Mouse (Mus musculus): ENCODE measurements at regions not wholly inside any gene's neighbourhood (a gene's known extent, or its start where the extent isn't known, plus 50 kb on each side); places are given as distances from the start of the nearest gene placed in this dataset.

GRCm38 (mm10) chr13:79320146-79320545, 1120.6 kb upstream of the Nr2f1 start:
- no peaks in the 10 kb centered on the region for H3K36me3 ChIP-seq
- no peak overlapping the region for H3K9ac ChIP-seq (replicated peaks)
- no peaks in the 10 kb centered on the region for H3K9me3 ChIP-seq
- H3K4me2 ChIP-seq (replicated peaks), result no peak overlapping the region
- no peak for ATAC-seq (replicated peaks)
- no peaks in the 10 kb centered on the region for H3K4me1 ChIP-seq
- WGBS, result 66% methylated on average over 2 of the region's 2 CpGs
- no peak overlapping the region for H3K27ac ChIP-seq (replicated peaks)
- no peaks in the 10 kb centered on the region for H3K27me3 ChIP-seq
- no peak overlapping the region for H3K4me3 ChIP-seq

GRCm38 (mm10) chr13:79309584-79310110, 1110.1 kb upstream of the Nr2f1 start:
- H3K4me2 ChIP-seq (replicated peaks), result no peak overlapping the region
- no peak for ATAC-seq (replicated peaks)
- H3K9ac ChIP-seq (replicated peaks), result no peak overlapping the region
- WGBS, result 93% methylated on average over 5 of the region's 5 CpGs
- H3K4me1 ChIP-seq, result no peaks in the 10 kb centered on the region
- H3K36me3 ChIP-seq, result no peaks in the 10 kb centered on the region
- no peaks in the 10 kb centered on the region for H3K27me3 ChIP-seq
- no peak overlapping the region for H3K27ac ChIP-seq (replicated peaks)
- no peaks in the 10 kb centered on the region for H3K9me3 ChIP-seq
- no peak overlapping the region for H3K4me3 ChIP-seq

GRCm38 (mm10) chr13:79297225-79297710, 1097.7 kb upstream of the Nr2f1 start:
- Histone ChIP-seq H3K4me3 (no peak overlapping the region), H3K9ac (replicated peaks) (no peak overlapping the region), H3K27me3 (no peaks in the 10 kb centered on the region), H3K9me3 (no peaks in the 10 kb centered on the region), H3K36me3 (no peaks in the 10 kb centered on the region), H3K4me2 (replicated peaks) (no peak overlapping the region), H3K4me1 (peaks cover 7% of the 10 kb centered on the region), H3K27ac (replicated peaks) (no peak overlapping the region)
- ATAC-seq (replicated peaks), result peak; percentile 57; the same call in 1 of the 2 replicates
- 7% methylated on average over 6 of the region's 6 CpGs for WGBS

GRCm38 (mm10) chr13:79288022-79288421, 1088.5 kb upstream of the Nr2f1 start:
- no peaks in the 10 kb centered on the region for H3K9me3 ChIP-seq
- H3K4me1 ChIP-seq, result no peaks in the 10 kb centered on the region
- H3K27me3 ChIP-seq, result no peaks in the 10 kb centered on the region
- H3K27ac ChIP-seq (replicated peaks), result no peak overlapping the region
- no peak overlapping the region for H3K4me3 ChIP-seq
- no peak for ATAC-seq (replicated peaks)
- H3K4me2 ChIP-seq (replicated peaks), result no peak overlapping the region
- no peaks in the 10 kb centered on the region for H3K36me3 ChIP-seq
- 95% methylated on average over 1 of the region's 1 CpGs for WGBS
- no peak overlapping the region for H3K9ac ChIP-seq (replicated peaks)

GRCm38 (mm10) chr13:79286181-79286580, 1086.6 kb upstream of the Nr2f1 start:
- H3K9ac ChIP-seq (replicated peaks), result no peak overlapping the region
- H3K4me3 ChIP-seq, result no peak overlapping the region
- ATAC-seq (replicated peaks), result no peak
- no peaks in the 10 kb centered on the region for H3K4me1 ChIP-seq
- no peaks in the 10 kb centered on the region for H3K27me3 ChIP-seq
- H3K36me3 ChIP-seq, result no peaks in the 10 kb centered on the region
- H3K27ac ChIP-seq (replicated peaks), result no peak overlapping the region
- 91% methylated on average over 3 of the region's 3 CpGs for WGBS
- H3K4me2 ChIP-seq (replicated peaks), result no peak overlapping the region
- no peaks in the 10 kb centered on the region for H3K9me3 ChIP-seq

- no peak overlapping the region for H3K9ac ChIP-seq (replicated peaks)
- no peaks in the 10 kb centered on the region for H3K36me3 ChIP-seq
- ATAC-seq (replicated peaks), result no peak
- WGBS, result 1% methylated on average over 2 of the region's 2 CpGs
- no peaks in the 10 kb centered on the region for H3K4me1 ChIP-seq
- no peaks in the 10 kb centered on the region for H3K9me3 ChIP-seq
- H3K4me2 ChIP-seq (replicated peaks), result no peak overlapping the region
- no peaks in the 10 kb centered on the region for H3K27me3 ChIP-seq
- H3K27ac ChIP-seq (replicated peaks), result no peak overlapping the region
- H3K4me3 ChIP-seq, result no peak overlapping the region
These were observed 1085.9 kb upstream of the Nr2f1 start for GRCm38 (mm10) chr13:79285478-79285877.

- H3K9me3 ChIP-seq, result no peaks in the 10 kb centered on the region
- 11% methylated on average over 6 of the region's 6 CpGs for WGBS
- peak; percentile 73 for ATAC-seq (replicated peaks)
- peaks cover 5% of the 10 kb centered on the region; the same call in 1 of the 2 replicates for H3K4me1 ChIP-seq
- H3K4me2 ChIP-seq (replicated peaks), result peak overlapping the region; percentile 1; the same call in 1 of the 2 replicates
- H3K9ac ChIP-seq (replicated peaks), result no peak overlapping the region
- H3K36me3 ChIP-seq, result no peaks in the 10 kb centered on the region
- H3K27ac ChIP-seq (replicated peaks), result no peak overlapping the region
- H3K27me3 ChIP-seq, result no peaks in the 10 kb centered on the region
- no peak overlapping the region for H3K4me3 ChIP-seq
These were observed 1078.2 kb upstream of the Nr2f1 start for GRCm38 (mm10) chr13:79277714-79278113.

GRCm38 (mm10) chr13:79277313-79277712, 1077.8 kb upstream of the Nr2f1 start:
- peak; percentile 46 for ATAC-seq (replicated peaks)
- WGBS, result 15% methylated on average over 7 of the region's 7 CpGs
- Histone ChIP-seq H3K27me3 (no peaks in the 10 kb centered on the region), H3K4me1 (peaks cover 5% of the 10 kb centered on the region; the same call in 1 of the 2 replicates), H3K27ac (replicated peaks) (no peak overlapping the region), H3K36me3 (no peaks in the 10 kb centered on the region), H3K4me3 (no peak overlapping the region), H3K4me2 (replicated peaks) (0 out of 2 replicates have a peak overlapping the region, but pooled peaks have one; percentile 1), H3K9ac (replicated peaks) (no peak overlapping the region), H3K9me3 (no peaks in the 10 kb centered on the region)

GRCm38 (mm10) chr13:79255362-79255761, 1055.8 kb upstream of the Nr2f1 start:
- H3K27me3 ChIP-seq, result no peaks in the 10 kb centered on the region
- H3K4me2 ChIP-seq (replicated peaks), result no peak overlapping the region
- no peaks in the 10 kb centered on the region for H3K9me3 ChIP-seq
- H3K27ac ChIP-seq (replicated peaks), result no peak overlapping the region
- ATAC-seq (replicated peaks), result peak; percentile 73
- no peak overlapping the region for H3K9ac ChIP-seq (replicated peaks)
- no peak overlapping the region for H3K4me3 ChIP-seq
- 45% methylated on average over 5 of the region's 5 CpGs for WGBS
- no peaks in the 10 kb centered on the region for H3K4me1 ChIP-seq
- no peaks in the 10 kb centered on the region for H3K36me3 ChIP-seq

- Histone ChIP-seq H3K9me3 (no peaks in the 10 kb centered on the region), H3K4me1 (no peaks in the 10 kb centered on the region), H3K36me3 (no peaks in the 10 kb centered on the region), H3K9ac (replicated peaks) (no peak overlapping the region), H3K4me2 (replicated peaks) (no peak overlapping the region), H3K4me3 (no peak overlapping the region), H3K27me3 (no peaks in the 10 kb centered on the region), H3K27ac (replicated peaks) (no peak overlapping the region)
- 30% methylated on average over 5 of the region's 5 CpGs for WGBS
- no peak for ATAC-seq (replicated peaks)
These were observed 1052.8 kb upstream of the Nr2f1 start for GRCm38 (mm10) chr13:79252385-79252784.

GRCm38 (mm10) chr13:79251269-79251668, 1051.7 kb upstream of the Nr2f1 start:
- Histone ChIP-seq H3K9me3 (no peaks in the 10 kb centered on the region), H3K27me3 (no peaks in the 10 kb centered on the region), H3K27ac (replicated peaks) (no peak overlapping the region), H3K9ac (replicated peaks) (no peak overlapping the region), H3K4me2 (replicated peaks) (no peak overlapping the region), H3K4me3 (no peak overlapping the region), H3K4me1 (no peaks in the 10 kb centered on the region), H3K36me3 (no peaks in the 10 kb centered on the region)
- WGBS, result 43% methylated on average over 1 of the region's 1 CpGs
- no peak for ATAC-seq (replicated peaks)

Measured in forebrain, embryonic 15.5 days (tissue).